Mouse (Mus musculus) T-helper 1 cell (primary cell): Measurements from ENCODE around the gene Zfp148.

Source experiments
- in situ Hi-C: fragments of 300-600 bp; cut with MboI, MseI; formaldehyde crosslinking; loops from one replicate; pipeline ENCODE4 v1.15.1; 2025; ENCODE audit warnings: high pct_unique_total_duplicates

Gene Zfp148

DNA sequence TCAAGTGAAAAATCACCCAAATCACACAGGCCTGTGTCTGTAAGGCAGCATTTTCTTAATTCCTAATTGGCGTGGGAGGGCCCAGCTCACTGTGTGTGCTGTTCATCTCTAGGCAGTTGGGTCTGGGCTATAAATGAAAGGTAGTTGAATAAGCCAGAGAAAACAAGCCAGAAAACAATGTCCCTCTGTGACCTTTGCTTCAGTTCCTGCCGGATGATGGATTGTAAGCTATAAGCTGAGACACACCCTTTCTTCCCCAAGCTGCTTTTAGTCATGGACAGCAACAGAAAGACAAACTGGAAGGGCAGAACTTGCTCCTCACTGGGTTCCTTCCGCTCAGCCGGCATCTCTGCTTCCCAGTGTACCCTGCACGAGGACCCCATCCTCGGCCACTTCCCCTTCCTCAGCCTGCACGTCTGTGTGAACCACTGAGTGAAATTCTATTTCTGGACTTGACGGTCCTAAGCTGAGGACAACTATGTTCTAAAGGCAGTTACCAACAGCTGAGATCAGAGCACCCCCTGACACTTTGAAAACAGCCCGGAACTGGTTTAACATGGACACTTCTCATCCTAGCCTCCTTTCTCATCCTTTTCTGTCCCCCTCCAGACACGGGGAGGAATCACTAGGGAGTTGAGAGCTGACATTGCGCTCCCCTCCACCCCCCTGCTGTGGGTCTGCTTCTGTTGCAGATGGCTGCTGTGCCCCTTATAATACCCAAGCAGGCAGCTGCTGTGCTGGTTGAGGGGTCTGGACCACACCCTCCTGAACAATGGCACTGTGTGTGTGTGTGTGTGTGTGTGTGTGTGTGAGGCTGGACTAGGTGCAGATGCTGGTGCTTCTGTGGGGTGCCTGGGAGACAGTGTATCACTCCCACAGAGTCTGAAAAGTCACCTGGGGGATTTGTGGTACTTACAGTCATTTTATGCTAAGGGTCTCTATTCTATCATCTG is 149.1 kb downstream of the Zfp148 start:
- in situ Hi-C loops: loop anchor here (5.0 kb wide), 1 partner anchor 417 kb away; no protein-coding TSS in a partner anchor

DNA sequence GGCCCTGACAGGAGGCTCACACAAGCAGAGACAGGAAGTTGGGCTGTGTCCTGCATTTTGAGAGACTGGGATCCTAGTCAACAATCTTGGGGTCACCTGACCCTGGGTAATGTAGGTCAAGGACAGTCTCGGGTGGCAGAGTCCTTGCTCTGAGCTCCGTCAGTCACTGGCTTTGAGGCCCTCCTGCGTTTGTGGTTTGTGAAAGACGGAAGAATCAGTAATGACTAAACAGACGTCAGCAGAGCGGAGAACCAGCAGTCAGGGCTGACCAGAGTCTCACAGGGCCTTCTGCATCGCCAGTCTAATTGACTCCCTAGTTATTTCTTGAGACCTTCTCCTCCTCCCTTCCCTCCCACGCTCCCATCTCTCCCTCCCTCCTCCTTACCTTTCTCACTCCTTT is 150.5 kb downstream of the Zfp148 start:
- in situ Hi-C loops: no loop called here

DNA sequence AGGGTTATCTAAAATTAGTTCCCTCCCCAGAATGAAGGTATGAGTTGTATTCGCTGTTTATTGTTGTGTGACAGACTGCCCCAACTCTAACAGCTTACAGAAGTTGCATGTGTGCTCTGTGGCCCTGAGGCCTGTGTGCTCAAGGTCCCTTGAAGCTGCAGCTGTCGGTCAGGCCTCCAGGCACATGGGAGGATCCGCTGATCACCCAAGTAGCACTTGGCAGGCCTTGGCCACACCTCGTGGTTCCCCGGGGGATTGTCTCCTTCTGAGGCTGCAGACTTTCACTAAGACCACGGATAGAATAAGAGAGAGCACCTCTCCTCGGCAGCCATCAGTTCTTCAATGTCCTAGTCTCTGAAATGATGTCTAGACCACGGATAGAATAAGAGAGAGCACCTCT is 155.8 kb downstream of the Zfp148 start:
- in situ Hi-C loops: no loop called here

DNA sequence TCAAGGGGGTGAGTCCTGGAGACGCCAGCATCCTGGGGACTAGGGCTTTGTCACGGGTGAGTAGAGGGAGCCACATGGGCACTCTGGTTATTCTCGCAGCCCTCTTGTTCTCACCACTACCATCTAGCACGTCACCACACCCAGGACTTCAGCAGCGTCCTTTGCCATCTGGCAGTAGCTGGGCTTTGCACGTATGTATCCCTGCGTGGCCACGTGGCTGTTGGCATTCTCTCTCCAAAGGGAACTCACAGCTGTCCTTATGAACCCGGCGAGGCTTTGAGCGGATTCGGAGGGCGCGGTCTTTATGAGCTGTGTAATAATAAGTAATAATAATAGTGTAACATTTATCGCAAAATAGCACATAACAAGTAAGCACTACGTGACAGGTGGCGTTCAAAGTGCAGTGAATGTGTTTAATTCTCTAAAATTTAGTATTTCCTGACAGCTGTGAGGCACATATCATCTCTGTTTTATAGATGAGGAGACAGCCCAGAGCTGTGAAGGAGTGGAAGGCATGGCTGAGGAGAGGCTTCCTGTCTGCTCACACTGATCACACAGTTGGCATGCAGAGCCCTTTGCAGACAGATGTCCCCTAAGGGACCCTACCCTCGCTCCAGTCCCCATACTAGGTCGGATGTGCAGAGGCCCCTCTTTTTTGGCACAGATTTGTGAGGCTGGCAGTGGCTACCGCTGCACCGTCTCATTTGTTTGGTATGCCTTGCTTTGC is 157.0 kb downstream of the Zfp148 start:
- in situ Hi-C loops: no loop called here

DNA sequence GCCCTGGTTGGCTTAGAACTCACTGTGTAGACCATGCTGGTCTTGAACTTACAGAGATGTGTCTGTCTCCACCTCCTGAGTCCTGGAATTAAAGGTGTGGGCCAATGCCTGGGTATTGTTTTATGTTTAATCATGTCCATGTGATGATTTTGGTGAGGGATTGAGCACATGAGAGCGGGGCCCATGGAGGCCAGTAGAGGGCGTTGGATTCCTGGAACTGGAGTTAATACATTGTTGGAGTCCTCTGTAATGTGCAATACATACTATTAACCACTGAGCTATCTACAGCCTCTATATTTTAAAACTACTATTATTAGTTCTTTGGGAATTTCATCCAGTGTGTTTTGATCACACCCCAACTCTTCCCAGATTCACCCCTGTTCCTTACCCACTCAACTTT is 163.7 kb downstream of the Zfp148 start:
- in situ Hi-C loops: no loop called here

DNA sequence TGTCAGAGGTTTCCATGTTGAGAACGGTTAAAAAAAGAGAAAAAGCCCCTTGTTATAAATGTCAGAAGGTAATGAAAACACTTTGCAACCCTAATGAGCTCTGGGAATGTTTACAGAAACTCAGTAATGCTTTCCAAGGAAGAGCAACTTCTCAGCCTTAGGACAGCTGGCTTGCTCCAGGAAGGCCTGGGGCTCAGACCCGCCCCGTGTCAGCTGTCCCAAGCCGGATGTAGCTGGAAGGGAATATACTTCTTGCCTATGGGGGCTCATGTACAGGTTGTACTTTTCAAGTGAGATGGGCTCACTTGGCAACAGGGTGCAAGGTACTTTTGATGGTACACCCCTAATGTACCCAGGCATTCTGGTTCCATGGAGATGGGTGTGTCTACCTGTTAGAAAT is 164.9 kb downstream of the Zfp148 start:
- in situ Hi-C loops: no loop called here

DNA sequence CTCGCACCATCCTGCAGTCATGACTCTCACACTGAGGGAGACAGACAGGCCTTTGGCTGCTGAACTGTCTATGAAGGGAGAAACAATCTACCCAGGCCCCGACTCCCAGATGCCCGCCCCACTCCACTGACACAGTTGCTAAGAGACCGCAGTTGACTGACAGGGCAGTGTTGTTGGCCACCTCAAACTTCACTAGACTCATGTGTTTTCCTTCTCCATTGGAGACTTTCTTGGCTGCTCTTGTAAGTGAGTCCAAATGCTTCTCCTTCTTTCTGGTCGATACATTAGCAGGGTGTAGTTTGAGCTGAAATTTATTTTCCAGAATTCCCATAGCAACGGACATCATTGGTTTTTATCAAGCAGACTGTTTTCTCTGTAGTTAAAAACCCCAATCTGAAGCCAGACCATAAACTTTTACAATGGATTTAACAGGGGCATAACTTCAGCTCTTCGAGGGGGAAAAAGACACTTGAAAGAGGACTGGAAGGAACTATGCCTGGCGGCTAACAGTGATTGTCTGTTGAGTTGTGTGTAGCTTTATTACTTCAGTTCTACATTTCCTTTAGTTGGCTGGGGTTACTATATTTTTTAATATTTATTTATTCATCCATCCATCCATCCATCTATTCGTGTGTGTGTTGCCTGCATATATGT is 173.2 kb downstream of the Zfp148 start:
- in situ Hi-C loops: no loop called here
